Mouse (Mus musculus) hindbrain, embryonic 11.5 days (tissue): ENCODE data around the gene Ovol1. TPM values are rescaled to one million over a fixed set of nuclear protein-coding genes. Genes with fewer than 3 reads are reported as not detected.

Source experiments
- ATAC-seq: fragments of 200-750 bp; cut with Nextera tagmentation; 2 replicates; pipeline ENCODE4 v1.8.0; 2017; ENCODE audit warnings: mild to moderate bottlenecking, moderate TSS enrichment, moderate library complexity; ENCODE audit not compliant: low FRiP score
- DNase-seq: peaks from one replicate; pipeline ENCODE4 v3.0.0-alpha.2; 2015; ENCODE audit warnings: low spot score
- H3K27ac ChIP-seq: fragments of 300-500 bp; sonication (generic); 2 replicates; pipeline ENCODE4 v1.5.1; 2014; ENCODE audit warnings: mild to moderate bottlenecking, low read depth, low read length
- H3K27me3 ChIP-seq: fragments of 300-500 bp; sonication (generic); 2 replicates; pipeline ENCODE4 v1.6.1; 2014; ENCODE audit warnings: mild to moderate bottlenecking, low read length, moderate library complexity, mixed read lengths; ENCODE audit not compliant: control insufficient read depth, insufficient read depth
- H3K36me3 ChIP-seq: fragments of 300-500 bp; sonication (generic); 2 replicates; pipeline ENCODE4 v1.6.1; 2014; ENCODE audit warnings: mild to moderate bottlenecking, low read length, moderate library complexity, mixed read lengths; ENCODE audit not compliant: control insufficient read depth, insufficient read depth
- H3K4me1 ChIP-seq: fragments of 300-500 bp; sonication (generic); replicated peaks from 2 replicates; pipeline ENCODE4 v1.6.1; 2014; ENCODE audit warnings: low read length, mixed read lengths; ENCODE audit not compliant: control insufficient read depth, insufficient read depth
- H3K4me2 ChIP-seq: fragments of 300-500 bp; sonication (generic); replicated peaks from 2 replicates; pipeline ENCODE4 v1.6.1; 2014; ENCODE audit warnings: mild to moderate bottlenecking, low read depth, low read length
- H3K4me3 ChIP-seq: fragments of 300-500 bp; sonication (generic); 2 replicates; pipeline ENCODE4 v1.5.1; 2014; ENCODE audit warnings: low read depth, low read length
- H3K9ac ChIP-seq: fragments of 300-500 bp; sonication (generic); 2 replicates; pipeline ENCODE4 v1.6.1; 2014; ENCODE audit warnings: low read depth, low read length
- H3K9me3 ChIP-seq: fragments of 300-500 bp; sonication (generic); 2 replicates; pipeline ENCODE4 v1.6.1; 2016; ENCODE audit warnings: low read length; ENCODE audit not compliant: control insufficient read depth
- WGBS: fragments of 180-500 bp; shearing (Covaris S2); extraction: QIAGEN DNeasy Blood & Tissue Kit; methylation state at CpG from one replicate; pipeline ENCODE4 v1.1.7; 2014; 5-methylcytosine and 5-hydroxymethylcytosine counted together
- polyA plus RNA-seq: library from polyadenylated mRNA; unstranded; fragments of >200 nt; fragmentation: Nextera tagmentation; extraction: Ambion mirVana; gene quantifications from 2 replicates; pipeline ENCODE4 v1.2.1, GENCODE M21; 2014

Ovol1 gene
- polyA plus RNA-seq, 1 experiment from 2014 or later, result 0.52 TPM

- no peak overlapping the region for H3K4me3 ChIP-seq
- WGBS, result 80% methylated on average over 4 of the region's 4 CpGs
Measured at GRCm38 (mm10) chr19:5547471-5548056, 12.9 kb downstream of the Ovol1 start.

GRCm38 (mm10) chr19:5544031-5544430 is 16.4 kb downstream of the Ovol1 start:
- no peak overlapping the region for H3K9ac ChIP-seq
- H3K4me2 ChIP-seq, result no peak overlapping the region
- no peaks in the 10 kb centered on the region for H3K36me3 ChIP-seq
- ATAC-seq (no peak), DNase-seq (no peak)
- H3K27ac ChIP-seq, result no peak overlapping the region
- H3K4me1 ChIP-seq, result no peaks in the 10 kb centered on the region
- no peaks in the 10 kb centered on the region for H3K9me3 ChIP-seq
- WGBS, result 46% methylated on average over 11 of the region's 11 CpGs
- no peaks in the 10 kb centered on the region for H3K27me3 ChIP-seq
- H3K4me3 ChIP-seq, result no peak overlapping the region

More at GRCm38 (mm10) chr19:5547471-5548056, 12.9 kb downstream of the Ovol1 start:
- H3K36me3 ChIP-seq, result no peaks in the 10 kb centered on the region
- H3K9me3 ChIP-seq, result no peaks in the 10 kb centered on the region
- no peak for DNase-seq
- no peak overlapping the region for H3K27ac ChIP-seq
- ATAC-seq, result no peak
- H3K4me1 ChIP-seq, result no peaks in the 10 kb centered on the region
- no peaks in the 10 kb centered on the region for H3K27me3 ChIP-seq
- H3K9ac ChIP-seq, result no peak overlapping the region
- H3K4me2 ChIP-seq, result no peak overlapping the region

GRCm38 (mm10) chr19:5543362-5543761 is 17.1 kb downstream of the Ovol1 start:
- H3K27ac ChIP-seq, result no peak overlapping the region
- DNase-seq (no peak), ATAC-seq (no peak)
- H3K4me3 ChIP-seq, result no peak overlapping the region
- no peak overlapping the region for H3K9ac ChIP-seq
- H3K27me3 ChIP-seq, result no peaks in the 10 kb centered on the region
- H3K9me3 ChIP-seq, result no peaks in the 10 kb centered on the region
- no peaks in the 10 kb centered on the region for H3K4me1 ChIP-seq
- H3K36me3 ChIP-seq, result no peaks in the 10 kb centered on the region
- no peak overlapping the region for H3K4me2 ChIP-seq
- 88% methylated on average over 9 of the region's 9 CpGs for WGBS

- H3K4me1 ChIP-seq, result no peaks in the 10 kb centered on the region
- H3K9ac ChIP-seq, result no peak overlapping the region
- no peak overlapping the region for H3K27ac ChIP-seq
- no peaks in the 10 kb centered on the region for H3K9me3 ChIP-seq
- ATAC-seq, result no peak
- no peak overlapping the region for H3K4me2 ChIP-seq
- WGBS, result 76% methylated on average over 8 of the region's 8 CpGs
- H3K4me3 ChIP-seq, result no peak overlapping the region
- no peak for DNase-seq
- no peaks in the 10 kb centered on the region for H3K27me3 ChIP-seq
- H3K36me3 ChIP-seq, result no peaks in the 10 kb centered on the region
Measured at GRCm38 (mm10) chr19:5538786-5539185, 21.7 kb downstream of the Ovol1 start.

GRCm38 (mm10) chr19:5532520-5532919 is 27.9 kb downstream of the Ovol1 start:
- Histone ChIP-seq H3K4me1 (0 out of 2 replicates have a peak, but pooled peaks cover 2% of the 10 kb centered on the region), H3K4me3 (no peak overlapping the region), H3K9me3 (no peaks in the 10 kb centered on the region), H3K4me2 (no peak overlapping the region), H3K9ac (no peak overlapping the region), H3K27ac (no peak overlapping the region), H3K36me3 (no peaks in the 10 kb centered on the region), H3K27me3 (peaks cover 6% of the 10 kb centered on the region)
- WGBS, result 73% methylated on average over 8 of the region's 8 CpGs
- ATAC-seq, result no peak
- DNase-seq, result no peak

- Histone ChIP-seq H3K36me3 (no peaks in the 10 kb centered on the region), H3K4me1 (0 out of 2 replicates have a peak, but pooled peaks cover 2% of the 10 kb centered on the region), H3K4me2 (no peak overlapping the region), H3K9me3 (no peaks in the 10 kb centered on the region), H3K27me3 (peaks cover 6% of the 10 kb centered on the region), H3K4me3 (no peak overlapping the region), H3K27ac (no peak overlapping the region), H3K9ac (no peak overlapping the region; the same call in 1 of the 2 replicates)
- ATAC-seq (no peak), DNase-seq (peak; percentile 21)
- 40% methylated on average over 7 of the region's 7 CpGs for WGBS
Measured at GRCm38 (mm10) chr19:5530138-5530524, 30.3 kb downstream of the Ovol1 start.

- Histone ChIP-seq H3K9ac (no peak overlapping the region; the same call in 1 of the 2 replicates), H3K4me3 (no peak overlapping the region), H3K4me1 (0 out of 2 replicates have a peak, but pooled peaks cover 2% of the 10 kb centered on the region), H3K27me3 (peaks cover 6% of the 10 kb centered on the region), H3K27ac (no peak overlapping the region), H3K9me3 (no peaks in the 10 kb centered on the region), H3K36me3 (no peaks in the 10 kb centered on the region), H3K4me2 (no peak overlapping the region; the same call in 1 of the 2 replicates)
- 13% methylated on average over 20 of the region's 20 CpGs for WGBS
- ATAC-seq, result peak; percentile 94
- DNase-seq, result peak; percentile 99
Measured at GRCm38 (mm10) chr19:5529325-5530137, 30.9 kb downstream of the Ovol1 start.

- H3K27ac ChIP-seq, result no peak overlapping the region
- DNase-seq (no peak), ATAC-seq (no peak)
- no peak overlapping the region for H3K9ac ChIP-seq
- no peaks in the 10 kb centered on the region; the same call in 1 of the 2 replicates for H3K27me3 ChIP-seq
- H3K36me3 ChIP-seq, result no peaks in the 10 kb centered on the region
- no peak overlapping the region for H3K4me2 ChIP-seq
- WGBS, result 75% methylated on average over 5 of the region's 5 CpGs
- 0 out of 2 replicates have a peak, but pooled peaks cover 2% of the 10 kb centered on the region for H3K4me1 ChIP-seq
- H3K9me3 ChIP-seq, result no peaks in the 10 kb centered on the region
- no peak overlapping the region for H3K4me3 ChIP-seq
Measured at GRCm38 (mm10) chr19:5525204-5525603, 35.2 kb downstream of the Ovol1 start.
